Mouse (Mus musculus) small intestine, adult 2 months (tissue): ENCODE data around the gene H2-T24.

Experiments
- CTCF ChIP-seq: fragments of 200-500 bp; IDR thresholded peaks from 2 replicates; pipeline ENCODE4 v1.5.1; 2012; ENCODE audit warnings: low read depth, mild to moderate bottlenecking, control low read depth, inconsistent platforms, low read length, moderate library complexity, mixed read lengths; ENCODE audit not compliant: insufficient replicate concordance, insufficient read length; ENCODE audit errors: extremely low read depth
- POLR2A ChIP-seq: fragments of 200-500 bp; IDR thresholded peaks from 2 replicates; pipeline ENCODE4 v1.6.1; 2012; ENCODE audit warnings: low read depth, mild to moderate bottlenecking, control low read depth, inconsistent platforms, low read length, moderate library complexity

- TF ChIP-seq CTCF (no peak), POLR2A (no peak)
These were observed 5.4 kb downstream of the H2-T24 start for GRCm38 (mm10) chr17:36014977-36015376.
